Mouse (Mus musculus) liver, postnatal 0 days (tissue): ENCODE data around the gene Zfp318.

Source experiments
- CTCF ChIP-seq: sonication (generic); IDR thresholded peaks from 2 replicates; pipeline ENCODE4 v1.5.1; 2016; ENCODE audit warnings: antibody characterized with exemption, low read depth
- EP300 ChIP-seq: IDR thresholded peaks from 2 replicates; pipeline ENCODE4 v1.6.1; 2016; ENCODE audit warnings: antibody characterized with exemption, low read depth, mild to moderate bottlenecking

- TF ChIP-seq CTCF (no peak), EP300 (no peak)
Measured at GRCm38 (mm10) chr17:46418628-46419027, 35.1 kb downstream of the Zfp318 start.
